Mouse (Mus musculus) E14TG2a.4 (cell line): ENCODE measurements around the gene Syt1.

Source experiments
- CTCF ChIP-seq: conservative IDR thresholded peaks from 2 replicates; pipeline ENCODE4 v1.5.1; 2014; ENCODE audit warnings: low read length
- POU5F1 ChIP-seq: IDR thresholded peaks from 2 replicates; pipeline ENCODE4 v1.6.1; 2014; ENCODE audit warnings: low read length, borderline replicate concordance

- no peak for TF ChIP-seq CTCF
- TF ChIP-seq POU5F1: no peak
Measured at GRCm38 (mm10) chr10:108483991-108484390, 526.8 kb downstream of the Syt1 start.
